Mouse (Mus musculus): Measurements from ENCODE around the gene Satl1. TPM values are rescaled to one million over a fixed set of nuclear protein-coding genes. Genes with fewer than 3 reads are reported as not detected.
"Not testable (repeated sequence)": the region's sequence is repeated elsewhere in the genome, so short reads cannot be mapped to it uniquely, and the experiment has no call there.

Gene Satl1
- polyA plus RNA-seq (2011; ENCODE audit: insufficient read length, low read depth, missing spikeins), result not detected in 2 replicates

DNA sequence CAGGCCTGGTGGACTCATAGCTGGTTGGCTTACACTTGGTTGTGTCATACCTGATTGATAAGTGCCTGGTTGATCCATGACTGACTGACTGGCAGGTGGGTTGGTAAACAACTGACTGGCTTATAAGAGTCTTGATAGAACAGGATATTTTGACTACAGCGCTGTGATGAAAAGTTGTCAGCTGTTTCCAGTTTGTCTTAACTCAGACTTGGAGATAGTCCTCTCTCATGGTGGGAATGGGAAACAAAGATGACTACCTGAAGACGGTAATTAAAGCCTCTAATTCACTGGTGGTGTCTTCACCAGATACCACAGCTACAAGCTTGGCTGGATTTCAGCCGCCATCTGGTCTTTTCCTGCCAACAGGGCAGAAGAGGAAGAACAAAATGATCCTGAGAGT, at the start of gene Satl1:
Gene Satl1 (minus strand): TSS at position 101 of the 400 bp plus-strand sequence.
- Histone ChIP-seq H3K4me3 (ENCODE audit: insufficient read depth, low read length) (no peak within 1 kb of the TSS), H3K4me1 (ENCODE audit: control insufficient read depth, insufficient read depth, low read length) (no peaks in the 10 kb centered on the region), H3K27ac (ENCODE audit: insufficient read depth, low read length) (no peak within 1 kb of the TSS)
- TF ChIP-seq CTCF (IDR thresholded peaks at IDR 0.05; ENCODE audit: borderline replicate concordance, insufficient read depth, low read length) (no peak), POLR2A (IDR thresholded peaks at IDR 0.05; ENCODE audit: low read depth, low read length) (no peak)

DNA sequence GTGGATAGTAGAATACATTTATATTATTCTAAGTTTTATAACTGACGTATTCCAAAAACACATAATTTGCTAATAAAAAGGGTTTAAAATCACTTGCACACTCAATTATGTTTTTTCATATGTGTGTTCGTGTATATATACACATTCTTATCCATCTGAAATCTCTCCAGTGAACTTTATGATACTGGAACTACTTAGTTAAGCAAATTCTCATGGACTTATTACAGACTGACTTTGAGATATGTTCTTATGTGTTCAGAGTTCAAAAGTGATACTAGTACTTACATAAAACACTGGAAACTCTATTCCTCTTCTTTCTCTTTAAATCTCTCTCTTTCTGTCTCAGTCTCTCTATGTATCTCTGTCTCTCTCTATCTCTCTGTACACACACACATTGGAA, 31.5 kb upstream of the Satl1 start:
- Histone ChIP-seq H3K4me1 (ENCODE audit: control insufficient read depth, insufficient read depth, low read length) (no peaks in the 10 kb centered on the region), H3K4me3 (ENCODE audit: insufficient read depth, low read length) (no peak overlapping the region), H3K27ac (ENCODE audit: insufficient read depth, low read length) (no peak overlapping the region)
- TF ChIP-seq POLR2A (IDR thresholded peaks at IDR 0.05; ENCODE audit: low read depth, low read length), result no peak
- no peak for TF ChIP-seq CTCF (IDR thresholded peaks at IDR 0.05; ENCODE audit: borderline replicate concordance, insufficient read depth, low read length)

DNA sequence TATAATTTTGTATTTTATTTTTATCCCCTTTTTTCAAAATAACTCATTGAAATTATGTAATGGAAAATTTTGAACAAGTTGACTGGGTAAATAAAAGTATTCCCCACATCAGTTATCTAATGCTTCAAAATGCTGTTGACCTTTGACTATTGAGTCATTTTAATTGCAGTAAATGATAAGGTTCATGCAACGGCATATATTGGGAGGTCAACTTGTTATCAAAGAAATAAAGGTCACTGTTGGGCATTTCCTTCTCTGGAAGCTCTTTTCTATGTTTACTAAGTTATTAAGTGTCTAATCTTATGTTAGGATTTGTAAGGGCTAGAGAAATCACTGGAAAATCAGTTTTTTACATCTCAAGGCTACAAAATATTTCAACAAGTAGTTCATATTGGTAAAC, 31.0 kb upstream of the Satl1 start:
- H3K4me3 ChIP-seq (ENCODE audit: insufficient read depth, low read length), result no peak overlapping the region
- TF ChIP-seq POLR2A (IDR thresholded peaks at IDR 0.05; ENCODE audit: low read depth, low read length) (no peak), CTCF (IDR thresholded peaks at IDR 0.05; ENCODE audit: borderline replicate concordance, insufficient read depth, low read length) (no peak)
- no peak overlapping the region for H3K27ac ChIP-seq (ENCODE audit: insufficient read depth, low read length)
- H3K4me1 ChIP-seq (ENCODE audit: control insufficient read depth, insufficient read depth, low read length), result no peaks in the 10 kb centered on the region

DNA sequence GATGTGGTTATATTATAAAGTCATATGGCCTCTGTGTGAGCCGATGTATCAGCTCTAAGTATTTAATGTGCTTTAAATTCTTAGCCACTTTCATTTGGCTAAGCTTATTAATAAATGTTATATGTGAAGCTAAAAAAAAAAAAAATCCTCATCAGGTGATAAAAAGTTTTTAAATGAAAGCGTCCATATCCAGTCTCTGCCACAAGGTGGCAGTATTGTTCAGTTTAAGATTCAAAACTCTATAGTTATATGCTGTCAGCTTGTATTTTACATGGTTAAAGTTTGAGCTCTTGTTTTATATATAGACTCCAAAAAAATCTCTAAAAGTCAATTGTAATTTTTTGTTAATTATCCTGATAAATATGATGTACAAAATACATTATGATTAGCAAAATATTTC, 16.4 kb upstream of the Satl1 start:
- not testable (repeated sequence) for H3K27ac ChIP-seq (ENCODE audit: insufficient read depth, low read length); H3K4me1 ChIP-seq (ENCODE audit: control insufficient read depth, insufficient read depth, low read length); H3K4me3 ChIP-seq (ENCODE audit: insufficient read depth, low read length)

DNA sequence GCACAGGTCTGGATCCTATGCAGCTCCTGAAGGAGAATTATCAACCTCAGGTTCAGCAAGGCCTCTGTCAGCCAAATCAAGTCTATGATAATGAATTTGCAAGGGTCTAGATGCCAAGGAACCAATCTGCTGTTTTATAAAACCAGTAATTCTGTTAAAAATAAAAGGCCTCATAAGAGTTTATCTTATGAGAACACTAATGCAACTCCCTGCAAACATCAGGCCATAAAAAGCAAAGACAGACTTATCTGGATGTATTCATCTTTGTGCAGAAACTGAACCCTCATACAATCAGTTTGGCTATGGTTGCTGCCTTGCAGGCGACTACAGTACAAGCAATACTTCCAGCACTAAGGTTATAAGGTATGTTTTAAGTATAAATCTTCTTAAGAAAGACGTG, 5.7 kb upstream of the Satl1 start:
- H3K27ac ChIP-seq (ENCODE audit: insufficient read depth, low read length), result no peak overlapping the region
- no peak overlapping the region for H3K4me3 ChIP-seq (ENCODE audit: insufficient read depth, low read length)
- TF ChIP-seq POLR2A (IDR thresholded peaks at IDR 0.05; ENCODE audit: low read depth, low read length) (no peak), CTCF (IDR thresholded peaks at IDR 0.05; ENCODE audit: borderline replicate concordance, insufficient read depth, low read length) (no peak)
- no peaks in the 10 kb centered on the region for H3K4me1 ChIP-seq (ENCODE audit: control insufficient read depth, insufficient read depth, low read length)

DNA sequence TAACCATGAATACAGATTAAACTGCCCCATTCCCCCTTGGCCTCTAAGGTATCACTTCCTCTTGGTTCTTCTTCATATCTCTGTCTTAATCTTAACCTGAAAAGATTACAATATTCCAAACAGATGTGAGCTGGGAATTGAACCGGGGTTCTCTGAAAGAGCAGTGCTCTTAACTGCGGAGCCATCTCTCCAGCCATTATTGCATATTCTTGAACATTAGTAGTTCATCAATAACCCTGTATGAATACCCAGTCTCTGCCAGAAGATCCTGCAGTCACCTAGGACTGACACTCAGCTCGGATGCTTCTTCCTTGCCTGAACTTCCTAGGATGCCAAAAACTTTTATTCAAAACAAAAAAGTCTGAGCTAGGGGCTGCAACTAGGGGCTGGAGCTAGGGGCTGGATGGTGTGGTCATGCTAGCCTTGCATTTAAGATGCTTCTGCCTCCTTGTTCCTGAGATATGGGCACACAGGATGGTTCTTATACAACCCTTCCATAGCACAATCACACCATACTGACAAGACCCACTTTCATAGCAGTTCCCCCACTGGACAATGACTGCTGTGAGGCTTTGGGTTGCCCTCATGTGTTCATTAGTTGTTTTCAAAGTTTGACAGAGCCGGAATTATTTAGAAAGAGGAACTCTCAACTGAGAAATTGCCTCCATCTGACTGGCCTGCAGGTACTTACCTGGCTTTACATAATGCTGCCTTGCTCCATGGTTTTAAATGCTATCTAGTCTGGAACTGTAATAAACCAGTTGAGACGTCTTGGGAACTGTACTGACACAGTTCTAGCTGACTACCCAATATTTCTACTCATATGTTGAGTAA, 35.8 kb downstream of the Satl1 start:
- H3K4me1 ChIP-seq (ENCODE audit: control insufficient read depth, insufficient read depth, low read length); H3K4me3 ChIP-seq (ENCODE audit: insufficient read depth, low read length); H3K27ac ChIP-seq (ENCODE audit: insufficient read depth, low read length): not testable (repeated sequence)

DNA sequence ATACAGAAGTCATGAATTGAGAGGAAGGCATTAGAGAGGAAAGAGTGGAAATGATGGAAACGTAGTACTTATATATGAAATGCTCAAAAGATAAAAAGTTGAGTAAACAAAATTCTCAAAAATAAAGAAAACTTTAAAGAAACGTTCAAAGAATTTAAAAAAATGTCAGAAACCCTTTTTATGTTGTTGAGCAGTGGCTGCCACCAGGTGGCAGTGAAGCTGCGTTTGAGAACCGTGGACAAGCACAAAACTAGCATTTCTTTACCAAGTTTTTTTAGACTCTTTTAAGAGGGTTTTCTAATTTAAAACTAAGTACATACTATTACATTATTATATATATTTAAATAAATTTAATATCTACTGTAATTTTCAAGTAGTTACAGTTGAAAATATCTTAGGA, 38.2 kb downstream of the Satl1 start:
- TF ChIP-seq CTCF (IDR thresholded peaks at IDR 0.05; ENCODE audit: borderline replicate concordance, insufficient read depth, low read length) (no peak), POLR2A (IDR thresholded peaks at IDR 0.05; ENCODE audit: low read depth, low read length) (no peak)
- H3K27ac ChIP-seq (ENCODE audit: insufficient read depth, low read length), result no peak overlapping the region
- no peaks in the 10 kb centered on the region for H3K4me1 ChIP-seq (ENCODE audit: control insufficient read depth, insufficient read depth, low read length)
- H3K4me3 ChIP-seq (ENCODE audit: insufficient read depth, low read length), result no peak overlapping the region

DNA sequence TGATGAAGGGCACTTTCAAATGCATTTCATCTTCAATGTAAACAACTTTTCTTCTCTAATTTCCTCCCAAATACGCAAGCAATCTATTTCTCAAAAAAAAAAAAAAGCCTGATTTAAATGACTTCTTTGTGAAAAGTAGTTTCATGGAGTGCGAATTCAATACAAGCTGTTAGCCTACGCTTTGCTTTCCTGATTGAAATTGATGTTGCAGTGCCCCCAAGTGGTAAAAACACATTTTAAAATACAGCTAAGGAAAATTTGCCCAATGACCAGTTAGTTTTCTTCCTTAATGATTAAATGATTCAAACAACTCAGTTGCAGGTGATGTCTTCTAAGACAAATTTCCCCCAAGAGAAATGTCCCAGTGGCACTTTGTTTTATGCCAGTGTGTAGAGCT, 58.2 kb downstream of the Satl1 start:
- no peak overlapping the region for H3K4me3 ChIP-seq (ENCODE audit: insufficient read depth, low read length)
- no peaks in the 10 kb centered on the region for H3K4me1 ChIP-seq (ENCODE audit: control insufficient read depth, insufficient read depth, low read length)
- TF ChIP-seq POLR2A (IDR thresholded peaks at IDR 0.05; ENCODE audit: low read depth, low read length) (no peak), CTCF (IDR thresholded peaks at IDR 0.05; ENCODE audit: borderline replicate concordance, insufficient read depth, low read length) (no peak)
- no peak overlapping the region for H3K27ac ChIP-seq (ENCODE audit: insufficient read depth, low read length)

DNA sequence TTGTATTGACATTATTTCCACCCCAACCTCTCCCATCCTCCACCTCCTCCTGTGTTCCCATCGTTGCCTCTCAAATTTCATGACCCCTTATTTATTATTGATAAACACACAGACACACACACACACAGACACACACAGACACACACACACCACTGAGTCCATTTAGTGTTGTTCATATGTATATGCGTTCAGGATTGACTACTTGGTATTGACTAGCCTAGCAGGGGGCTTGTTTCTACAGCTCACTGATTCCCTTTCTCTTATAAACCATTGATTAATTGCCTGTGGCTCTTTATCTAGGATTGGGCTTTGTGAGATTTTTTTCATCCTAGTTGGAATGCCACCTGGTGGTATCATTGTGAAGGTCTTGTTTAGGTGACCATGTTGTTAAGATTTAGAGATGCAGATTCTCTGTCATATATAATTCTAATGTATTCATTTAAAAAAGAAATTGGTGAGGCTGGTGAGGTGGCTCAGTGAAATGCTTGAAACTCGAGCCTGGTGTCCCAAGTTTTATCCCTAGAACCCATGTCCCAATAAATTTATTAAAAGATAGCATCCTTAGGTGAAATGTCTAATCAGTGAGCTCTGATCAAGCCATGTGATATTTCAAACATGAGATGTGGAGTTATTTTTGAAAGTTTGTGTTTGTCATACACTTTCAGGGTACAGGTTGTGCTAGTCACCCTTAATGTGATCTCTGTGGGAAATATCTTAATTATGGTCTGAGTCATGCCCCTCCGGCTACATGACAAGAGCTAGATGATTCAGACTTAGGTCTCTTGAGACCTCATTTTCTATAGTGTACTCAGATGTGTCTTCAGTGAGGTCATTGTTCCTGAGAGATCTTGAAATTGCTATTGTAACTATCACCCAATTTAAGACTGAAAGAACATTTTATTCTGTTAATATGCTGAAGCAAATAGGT, 58.8 kb downstream of the Satl1 start:
- no peak overlapping the region for H3K27ac ChIP-seq (ENCODE audit: insufficient read depth, low read length)
- no peak overlapping the region for H3K4me3 ChIP-seq (ENCODE audit: insufficient read depth, low read length)
- TF ChIP-seq POLR2A (IDR thresholded peaks at IDR 0.05; ENCODE audit: low read depth, low read length), result no peak
- no peak for TF ChIP-seq CTCF (IDR thresholded peaks at IDR 0.05; ENCODE audit: borderline replicate concordance, insufficient read depth, low read length)
- no peaks in the 10 kb centered on the region for H3K4me1 ChIP-seq (ENCODE audit: control insufficient read depth, insufficient read depth, low read length)

DNA sequence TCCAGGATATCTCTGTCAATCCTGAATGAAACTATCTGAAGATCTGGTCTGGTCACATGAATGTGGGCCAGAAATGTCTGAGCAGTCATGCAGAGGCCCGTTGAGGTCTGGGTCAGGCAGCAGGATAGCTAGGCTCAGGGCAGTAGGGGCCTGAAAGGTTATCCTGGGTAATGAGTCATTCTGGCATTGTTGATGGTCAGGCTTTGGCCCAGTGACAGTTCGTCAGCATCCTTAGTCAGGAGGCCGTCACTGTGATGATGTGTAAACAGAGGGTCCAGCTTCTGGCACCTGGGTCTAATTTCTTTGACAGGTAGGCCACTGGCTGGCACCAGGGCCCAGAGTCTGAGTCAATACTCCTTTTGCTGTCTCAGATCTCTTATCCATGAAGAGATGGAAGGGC, 67.1 kb downstream of the Satl1 start:
- no peak overlapping the region for H3K27ac ChIP-seq (ENCODE audit: insufficient read depth, low read length)
- no peaks in the 10 kb centered on the region for H3K4me1 ChIP-seq (ENCODE audit: control insufficient read depth, insufficient read depth, low read length)
- TF ChIP-seq CTCF (IDR thresholded peaks at IDR 0.05; ENCODE audit: borderline replicate concordance, insufficient read depth, low read length), result no peak
- no peak for TF ChIP-seq POLR2A (IDR thresholded peaks at IDR 0.05; ENCODE audit: low read depth, low read length)
- H3K4me3 ChIP-seq (ENCODE audit: insufficient read depth, low read length), result no peak overlapping the region

Other genes with a start within 250 kb of the Satl1 start
- gene 4933403O08Rik, start 167.7 kb downstream of the Satl1 start, polyA plus RNA-seq (2011; ENCODE audit: insufficient read length, low read depth, missing spikeins), result not detected in 2 replicates
- gene Apool, start 95.4 kb downstream of the Satl1 start, polyA plus RNA-seq (2011; ENCODE audit: insufficient read length, low read depth, missing spikeins), result 25.5 and 30.6 TPM in 2 replicates
- not detected in 2 replicates for gene 2010106E10Rik, start 88.5 kb upstream of the Satl1 start, polyA plus RNA-seq (2011; ENCODE audit: insufficient read length, low read depth, missing spikeins)
- 0.60 TPM in 1 of 2 replicates, not detected in the other for gene Zfp711, start 193.7 kb upstream of the Satl1 start, polyA plus RNA-seq (2011; ENCODE audit: insufficient read length, low read depth, missing spikeins)